Mouse (Mus musculus): ENCODE results near the gene Tal1.

DNA sequence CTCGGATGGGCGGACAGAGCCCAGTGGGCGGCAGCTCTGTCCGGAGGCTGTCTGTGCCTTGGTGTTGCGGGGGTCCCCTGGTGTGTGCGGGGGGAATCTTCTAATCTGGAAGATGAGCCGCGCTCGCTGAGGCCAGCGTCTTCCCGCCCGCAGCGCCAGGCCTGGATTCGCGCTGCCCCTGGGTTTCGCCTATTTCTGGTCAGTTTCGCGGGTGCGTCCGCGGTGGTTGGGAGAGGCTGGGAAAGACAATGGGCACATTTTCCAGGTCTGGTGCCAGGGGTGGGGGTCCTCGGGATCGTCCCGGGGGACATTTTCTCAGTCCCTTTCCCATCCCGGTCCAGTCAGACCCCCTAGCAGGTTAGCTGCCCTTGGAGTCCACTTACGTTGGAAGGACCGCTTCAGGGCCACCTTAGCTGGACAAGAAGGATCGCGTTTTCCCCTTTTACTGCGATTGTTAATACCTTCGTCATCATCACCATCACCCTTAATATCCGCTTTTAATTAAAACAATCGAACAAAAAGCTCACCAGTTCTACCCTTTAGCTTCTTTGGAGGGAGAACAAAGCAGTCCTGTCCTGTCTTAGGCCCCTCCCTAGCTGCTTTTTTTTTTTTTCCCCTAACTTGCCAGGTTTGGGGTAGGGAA is 1.6 kb downstream of the Tal1 start:
- TF ChIP-seq CTCF (IDR thresholded peaks at IDR 0.05; ENCODE audit: low read depth, low read length) = no peak
- TF ChIP-seq POLR2A (IDR thresholded peaks at IDR 0.05; ENCODE audit: extremely low read depth, insufficient read depth, low read length) = no peak

All from liver, adult 2 months (tissue).